Mouse (Mus musculus) cerebellum, adult 18-20 months (tissue): ENCODE measurements around the gene Tfec.
A peak's percentile ranks its signal among the peaks of the same experiment; 100 is the strongest.

Source experiments
- DNase-seq, 2 experiments: peaks; one replicate each; pipeline ENCODE4 v3.0.0; 2021

Gene Tfec

GRCm38 (mm10) chr6:16898251-16898862, at the start of gene Tfec:
Tfec (minus strand) TSS chr6:16898441.
- DNase-seq: no peak

- DNase-seq: no peak
Observed at GRCm38 (mm10) chr6:16947837-16948236, 49.6 kb upstream of the Tfec start.

GRCm38 (mm10) chr6:16943513-16943912, 45.3 kb upstream of the Tfec start:
- no peak for DNase-seq

GRCm38 (mm10) chr6:16942433-16942832, 44.2 kb upstream of the Tfec start:
- no peak for DNase-seq

DNA sequence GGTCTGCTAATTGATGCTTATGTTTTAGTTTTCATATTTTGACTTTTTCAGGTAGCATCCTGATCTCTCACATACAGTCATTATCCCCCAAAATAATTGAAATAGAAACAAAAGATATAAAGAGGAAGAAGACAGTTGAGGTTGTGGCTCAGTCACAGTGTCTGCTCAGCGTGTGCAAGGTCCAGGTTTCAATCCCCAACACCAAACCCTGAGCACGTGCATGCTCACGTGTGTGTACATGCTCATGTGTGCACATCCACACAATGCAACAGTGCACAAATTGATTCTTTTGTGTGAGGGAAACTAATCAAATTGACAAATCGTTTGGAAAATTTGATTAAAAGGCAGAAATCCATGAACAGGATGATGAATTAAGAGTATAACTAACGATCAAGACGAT, 32.8 kb upstream of the Tfec start:
- DNase-seq: no peak

DNA sequence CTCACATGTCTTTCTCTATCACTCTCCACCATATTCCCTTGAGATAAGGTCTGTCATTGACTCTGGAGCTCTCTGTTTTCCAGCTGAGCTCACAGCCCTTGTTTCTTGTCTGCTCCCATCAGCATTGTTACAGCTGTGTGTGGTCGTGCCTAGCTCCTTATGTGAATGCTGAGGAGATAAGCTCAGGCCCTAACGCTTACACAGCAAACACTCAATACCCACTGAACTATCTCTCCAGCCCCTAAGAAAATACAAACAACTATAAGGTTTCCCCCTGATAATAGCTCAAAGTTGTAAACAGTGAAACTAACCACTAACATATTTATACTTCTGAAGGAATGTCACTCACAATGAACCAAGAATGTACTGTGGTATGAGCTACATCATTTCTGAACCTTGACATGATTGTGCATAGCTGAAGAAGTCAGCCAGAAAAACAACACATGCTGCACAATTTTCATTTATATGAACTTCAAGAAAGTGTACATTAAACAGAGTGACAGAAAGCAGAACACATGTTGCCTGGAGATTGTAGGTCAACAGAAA, 21.9 kb upstream of the Tfec start:
- no peak for DNase-seq

DNA sequence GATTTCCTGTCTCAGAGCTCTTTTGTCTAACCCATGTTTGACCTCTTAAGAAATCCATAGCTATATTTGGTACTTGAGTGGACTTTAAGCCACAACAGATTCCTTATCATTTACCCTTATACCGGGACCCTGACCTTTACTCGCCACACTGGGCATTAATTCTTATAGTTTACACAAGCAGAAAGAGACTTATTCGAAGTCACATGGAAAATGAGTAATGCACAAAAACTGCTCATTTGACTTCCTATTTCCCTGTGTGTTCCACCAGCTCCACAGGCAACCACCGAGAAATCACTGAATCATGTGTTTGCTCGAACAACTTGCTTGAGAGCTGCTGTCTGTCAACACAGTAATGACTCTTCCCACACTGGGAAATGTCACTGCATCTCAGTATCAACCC, 6.4 kb downstream of the Tfec start:
- DNase-seq: no peak

DNA sequence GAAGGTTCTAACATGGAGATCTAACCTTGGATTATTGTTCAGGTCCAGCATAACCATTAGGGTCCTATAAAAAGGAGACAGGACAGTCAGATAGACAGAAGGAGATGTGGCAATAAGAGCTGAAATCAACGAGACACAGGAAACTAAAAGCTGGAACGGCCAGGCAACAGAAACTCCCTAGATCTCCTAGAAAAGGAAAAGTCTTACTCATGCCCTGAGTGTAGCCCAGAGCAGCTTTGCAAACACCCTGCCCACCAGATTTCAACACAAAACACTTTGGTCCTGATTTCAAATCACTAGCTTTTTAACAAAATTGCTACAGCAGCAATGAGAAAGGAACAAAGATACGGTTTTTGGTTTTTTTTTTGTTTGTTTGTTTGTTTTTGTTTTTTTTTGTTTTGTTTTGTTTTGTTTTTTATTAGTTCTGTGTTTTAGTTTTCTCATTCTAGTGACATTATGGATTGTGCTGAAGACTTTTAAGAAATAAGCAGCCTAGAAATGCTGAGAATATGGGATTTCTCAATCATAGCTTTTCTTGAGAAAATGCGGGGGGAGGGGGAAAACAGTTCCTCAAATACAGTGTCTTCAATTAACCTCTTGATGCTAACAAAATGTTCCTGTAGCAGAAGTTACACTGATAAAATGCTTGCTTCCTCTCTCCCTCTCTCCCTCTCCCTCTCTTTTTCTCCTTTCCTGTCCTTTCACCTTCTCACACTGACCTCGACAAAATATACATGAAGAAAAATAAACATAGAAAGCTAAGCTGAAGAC, 14.5 kb downstream of the Tfec start:
- no peak for DNase-seq

DNA sequence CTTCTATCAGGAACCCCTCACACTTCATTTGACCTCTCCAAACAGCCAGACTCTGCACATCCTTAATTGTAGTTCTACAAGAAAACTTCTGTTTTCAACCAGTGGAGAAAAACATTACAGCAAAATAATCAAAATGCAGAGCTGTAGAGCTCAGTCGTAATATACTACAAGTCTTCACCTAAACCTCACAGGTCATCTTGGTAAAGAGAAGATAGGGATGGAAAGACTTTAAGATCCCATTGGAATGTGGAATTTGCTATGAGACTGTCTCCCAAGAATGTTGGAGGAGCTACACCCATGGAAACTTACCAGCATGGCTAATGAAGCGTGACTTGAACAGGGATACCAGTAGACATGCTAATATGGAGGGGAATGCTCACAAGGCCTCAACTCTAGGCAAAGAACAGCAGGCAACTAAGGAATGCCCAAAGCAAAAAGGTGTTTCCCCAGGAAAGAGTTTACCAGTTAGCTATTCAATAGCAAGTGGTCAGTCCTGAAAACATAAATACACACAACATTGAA, 24.2 kb downstream of the Tfec start:
- no peak for DNase-seq

DNA sequence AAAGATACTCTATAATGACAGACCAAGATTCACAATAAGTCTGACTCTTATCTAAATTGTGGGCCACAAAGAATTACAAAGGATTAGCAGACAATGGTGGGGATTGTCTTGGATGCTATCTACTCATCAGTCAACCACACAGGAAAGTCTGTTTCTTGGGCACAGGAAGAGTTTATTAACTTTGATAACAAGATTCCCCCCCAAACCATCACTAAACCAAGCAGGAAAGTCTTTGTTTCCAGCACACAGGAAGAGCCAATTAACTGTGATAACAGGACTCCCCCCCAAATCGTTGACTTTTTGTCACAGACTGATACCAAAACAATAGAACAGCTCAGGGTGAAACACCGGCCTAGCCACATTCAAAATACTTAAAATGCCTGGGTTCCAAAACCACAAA, 28.2 kb downstream of the Tfec start:
- DNase-seq: no peak

- DNase-seq: no peak
Observed at GRCm38 (mm10) chr6:16868314-16868713, 29.9 kb downstream of the Tfec start.

- DNase-seq: no peak
Observed at GRCm38 (mm10) chr6:16862753-16863508, 35.3 kb downstream of the Tfec start.

DNA sequence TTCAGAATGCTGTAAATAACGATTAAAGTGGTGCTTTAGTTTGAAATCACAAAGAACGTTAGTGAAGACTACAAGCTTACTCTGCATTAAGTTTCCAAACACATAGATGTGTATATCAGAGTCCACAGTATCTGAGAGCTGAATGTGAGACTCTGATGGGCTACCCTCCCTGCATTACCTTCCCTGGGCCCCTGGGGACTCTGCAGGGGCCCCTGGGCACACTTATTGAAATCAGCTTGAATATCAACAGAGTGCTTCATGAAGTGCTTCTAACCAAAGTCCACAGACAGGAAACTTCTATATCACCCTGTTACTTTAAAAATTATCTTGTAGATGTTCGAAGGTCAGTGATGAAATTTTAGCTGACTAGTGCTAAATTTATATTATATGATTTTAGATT, 36.2 kb downstream of the Tfec start:
- DNase-seq: no peak

DNA sequence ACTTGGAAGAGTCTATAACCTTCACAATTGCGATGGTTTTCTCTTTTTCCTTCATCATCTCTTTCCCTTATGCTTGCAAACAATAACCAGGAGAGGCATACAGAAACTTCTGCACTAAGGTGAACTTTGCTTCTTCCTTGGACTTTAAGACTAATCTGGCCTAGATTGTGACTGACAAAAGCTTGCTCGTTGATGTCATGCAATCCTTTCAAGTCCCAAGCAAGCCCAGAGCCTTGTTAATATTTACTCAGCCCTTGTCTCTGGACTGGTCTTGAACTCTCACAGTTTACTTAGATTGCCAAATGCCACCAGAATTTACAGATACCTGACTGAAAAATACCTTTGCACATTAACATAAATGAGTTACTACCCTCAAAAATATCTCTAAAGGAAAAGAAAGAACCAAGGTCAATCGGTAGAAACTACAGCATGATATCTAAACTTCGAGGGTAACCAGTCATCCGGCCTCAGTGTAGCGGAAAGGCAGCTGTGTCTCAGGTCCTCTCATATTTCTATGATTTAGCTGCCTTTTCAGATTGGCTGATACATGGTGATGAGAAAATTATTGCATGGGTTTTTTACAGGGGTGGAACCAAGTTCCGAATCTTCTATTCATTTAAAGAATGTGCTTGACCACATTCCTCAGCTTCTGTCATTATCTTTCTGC, 42.2 kb downstream of the Tfec start:
- DNase-seq: no peak

DNA sequence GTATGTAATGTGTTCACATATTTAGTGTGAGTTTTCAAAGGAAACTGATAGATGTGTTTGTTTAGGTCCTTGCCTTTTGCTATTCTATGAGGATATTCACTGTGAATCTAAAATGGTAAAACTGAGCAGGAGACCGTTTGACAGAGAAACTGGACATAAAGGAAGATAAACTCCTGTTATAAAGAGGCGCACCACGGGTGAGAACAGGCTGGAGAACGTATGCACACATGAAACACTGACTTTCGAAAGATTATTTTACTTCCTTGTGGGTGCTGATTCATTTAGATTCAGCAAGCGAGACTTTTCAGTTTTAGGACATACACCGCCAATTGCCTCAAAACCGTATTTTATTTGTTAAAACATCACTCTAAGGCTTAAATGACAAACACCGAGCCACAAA, 43.3 kb downstream of the Tfec start:
- no peak for DNase-seq

DNA sequence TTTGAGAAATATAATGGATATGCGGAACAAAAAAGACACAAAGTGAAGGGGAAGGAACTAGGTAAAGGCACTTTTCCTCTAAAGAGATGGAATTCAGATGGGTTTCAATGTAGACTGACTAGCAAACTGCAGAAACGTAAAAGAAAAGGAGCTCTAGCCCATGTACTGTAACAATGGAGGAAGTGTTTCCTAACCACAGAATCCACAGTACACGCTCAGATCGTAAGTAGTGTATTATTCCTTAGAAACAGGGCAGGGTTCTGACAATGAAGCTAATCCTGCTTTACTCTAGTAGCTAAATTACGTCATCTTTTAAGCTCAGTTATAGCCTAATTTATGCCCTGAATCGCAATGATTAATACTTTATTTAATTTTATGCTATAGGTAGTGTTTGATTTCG, 51.7 kb downstream of the Tfec start:
- DNase-seq: no peak

- DNase-seq: no peak
Observed at GRCm38 (mm10) chr6:16835631-16836030, 62.6 kb downstream of the Tfec start.

DNA sequence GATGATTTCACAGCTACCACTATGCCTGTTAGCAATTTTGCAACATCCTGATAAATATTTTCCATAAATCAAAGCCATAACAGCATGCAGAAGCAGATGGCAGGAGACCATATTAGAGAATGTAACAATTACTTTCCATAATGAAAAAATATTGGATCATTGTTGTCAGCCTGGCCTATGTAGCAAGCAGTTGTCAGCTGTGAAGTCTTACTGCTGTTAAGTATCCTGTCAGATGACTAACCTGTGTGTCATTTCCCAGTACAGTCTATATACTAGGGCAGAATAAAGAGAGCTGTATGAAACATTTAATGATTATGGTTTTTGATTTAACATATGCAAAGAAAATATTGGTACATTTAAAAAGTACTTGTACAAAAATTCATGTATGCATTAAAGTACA, 69.9 kb downstream of the Tfec start:
- DNase-seq: no peak

DNA sequence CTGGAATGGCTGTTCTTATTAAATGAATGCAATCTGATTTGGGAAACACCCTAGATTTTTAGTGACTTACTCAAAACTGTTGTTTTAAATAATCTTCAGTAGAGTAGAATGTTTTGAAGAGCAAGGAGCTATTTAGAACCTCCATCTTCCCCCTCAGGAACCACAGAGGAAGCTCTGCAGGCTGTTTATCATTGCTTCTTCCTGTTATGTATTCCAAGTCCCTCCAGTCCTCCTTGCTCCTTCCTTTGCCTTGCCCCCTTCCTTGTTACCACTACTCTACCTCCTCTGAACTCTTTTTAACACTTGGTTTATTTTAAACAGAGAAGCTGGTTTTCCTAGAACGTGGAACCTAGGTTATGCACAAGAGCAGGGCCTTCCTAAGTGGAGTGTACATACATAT, 76.3 kb downstream of the Tfec start:
- DNase-seq: no peak

DNA sequence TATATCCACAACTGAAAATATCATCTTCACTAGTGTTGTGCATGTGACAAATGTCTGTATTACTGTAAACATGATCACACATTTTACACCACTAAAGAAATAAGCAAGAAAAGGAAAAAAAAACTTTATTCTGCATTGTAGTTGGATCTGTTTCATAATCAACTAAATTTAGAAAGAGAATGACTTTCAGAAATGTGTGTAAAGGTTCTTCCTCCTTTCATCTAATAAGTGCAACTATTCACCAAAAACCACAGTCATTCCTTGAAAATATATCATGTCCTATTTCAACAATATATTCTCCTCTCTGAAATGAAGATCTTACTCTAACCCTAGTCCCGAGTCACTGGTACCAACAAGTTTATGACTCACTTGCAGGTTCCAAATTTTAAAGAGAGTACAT, 91.9 kb downstream of the Tfec start:
- no peak for DNase-seq

DNA sequence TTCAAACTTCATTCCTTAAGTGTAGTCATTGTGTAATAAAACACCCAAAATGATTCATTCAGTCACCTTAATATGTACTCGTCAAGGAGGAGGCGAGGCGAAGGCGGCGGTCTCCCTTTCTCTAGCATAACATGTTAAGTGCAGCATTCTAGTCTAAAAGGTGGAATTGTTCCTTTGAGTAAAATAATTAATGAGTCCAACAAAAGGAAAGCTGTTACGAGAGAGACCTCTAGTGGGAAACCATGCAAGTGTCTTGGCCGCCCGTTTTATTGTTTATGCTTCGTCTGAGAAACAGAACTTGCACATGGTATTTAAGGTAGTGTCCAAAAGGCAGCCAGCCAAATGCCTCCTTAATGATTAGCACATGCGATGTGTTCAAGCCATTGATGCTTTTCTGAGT, 100.6 kb downstream of the Tfec start:
- DNase-seq: peak in 1 of 2 experiments; percentile 3

GRCm38 (mm10) chr6:16796914-16797313, 101.3 kb downstream of the Tfec start:
- DNase-seq: no peak

- DNase-seq: no peak
Observed at GRCm38 (mm10) chr6:16794036-16794435, 104.2 kb downstream of the Tfec start.
